Mouse (Mus musculus) erythroblast, adult 5-6 weeks (primary cell): ENCODE results near the gene Banf1. TPM values are rescaled to one million over a fixed set of nuclear protein-coding genes. Genes with fewer than 3 reads are reported as not detected.
"Not testable (repeated sequence)": the region's sequence is repeated elsewhere in the genome, so short reads cannot be mapped to it uniquely, and the experiment has no call there.

Source experiments
- ATAC-seq: replicated peaks from 2 replicates; pipeline ENCODE4 v1.8.0; 2016; ENCODE audit warnings: moderate number of reproducible peaks, mild to moderate bottlenecking, moderate TSS enrichment, inconsistent platforms; ENCODE audit not compliant: poor library complexity, low FRiP score, severe bottlenecking
- total RNA-seq, 2 experiments: library from RNA; stranded (forward) in 1 of 2; stranded (reverse) in 1 of 2; fragments of 150-400 nt in 1 of 2; fragments of 200-764, 138-1000 nt in 1 of 2; gene quantifications; 2 replicates each; pipeline versions ENCODE4 v1.2.3 to v1.2.4; 2015 to 2017; ENCODE audit warnings: low replicate concordance in 2 of 2

Banf1 gene
- total RNA-seq, 2 experiments from 2014 or later = 14.1 to 144 TPM

DNA sequence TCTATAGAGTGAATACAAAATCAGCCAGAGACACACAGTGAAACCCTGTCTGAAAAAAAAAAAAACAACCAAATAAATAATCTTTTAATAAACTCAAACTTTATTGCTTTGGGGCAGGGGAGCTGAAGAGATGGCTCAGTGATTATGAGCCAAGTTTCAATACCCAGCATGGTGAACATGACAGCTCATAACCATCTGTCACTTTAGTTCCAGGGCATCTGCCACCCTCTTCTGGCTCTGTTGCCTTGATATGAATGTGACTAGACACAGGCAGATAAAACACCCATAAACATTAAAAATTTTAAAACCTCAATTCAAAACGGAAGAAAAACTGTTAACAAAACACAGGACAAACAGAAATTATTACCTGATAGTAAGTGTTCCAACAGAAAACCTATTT is 10.5 kb upstream of the Banf1 start:
- no peak for ATAC-seq

DNA sequence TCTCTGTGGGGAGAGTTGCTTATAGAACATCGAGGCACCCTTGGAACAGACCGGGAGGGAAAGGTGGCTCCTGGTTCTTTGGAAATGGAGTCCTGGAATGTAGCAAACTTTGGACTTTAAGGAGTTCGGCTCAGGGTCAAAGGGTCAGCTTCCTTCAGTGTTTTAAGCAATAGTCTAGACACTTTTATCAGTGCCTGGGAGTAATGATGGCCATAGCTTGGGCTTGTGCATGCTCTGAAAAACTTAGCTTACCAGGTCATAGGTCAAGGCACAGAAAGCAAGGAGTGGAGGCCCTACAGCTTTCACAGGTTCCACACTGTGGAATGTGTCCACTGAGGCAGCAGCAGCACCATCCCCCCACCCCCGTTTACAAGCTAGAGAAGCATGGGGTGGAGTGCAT is 7.8 kb upstream of the Banf1 start:
- ATAC-seq = no peak

DNA sequence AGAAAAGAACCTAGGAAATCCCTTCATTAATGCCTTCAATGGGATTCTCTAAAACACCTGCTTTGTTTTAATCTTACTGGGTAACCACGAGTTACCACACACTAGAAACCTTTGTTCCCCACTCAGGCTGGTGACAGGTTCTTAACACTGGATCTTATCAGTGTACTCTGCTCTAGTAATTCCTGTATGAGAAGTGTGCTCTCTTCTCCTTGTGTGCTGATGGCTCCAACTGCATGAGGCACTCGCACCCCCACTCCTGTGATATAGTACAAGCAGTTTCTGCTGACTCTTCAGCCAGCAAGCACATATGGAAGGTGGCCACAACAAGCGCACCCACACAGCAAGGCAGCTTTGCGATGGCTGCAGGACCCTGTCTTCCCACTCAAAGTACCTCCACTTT is 7.2 kb upstream of the Banf1 start:
- no peak for ATAC-seq

DNA sequence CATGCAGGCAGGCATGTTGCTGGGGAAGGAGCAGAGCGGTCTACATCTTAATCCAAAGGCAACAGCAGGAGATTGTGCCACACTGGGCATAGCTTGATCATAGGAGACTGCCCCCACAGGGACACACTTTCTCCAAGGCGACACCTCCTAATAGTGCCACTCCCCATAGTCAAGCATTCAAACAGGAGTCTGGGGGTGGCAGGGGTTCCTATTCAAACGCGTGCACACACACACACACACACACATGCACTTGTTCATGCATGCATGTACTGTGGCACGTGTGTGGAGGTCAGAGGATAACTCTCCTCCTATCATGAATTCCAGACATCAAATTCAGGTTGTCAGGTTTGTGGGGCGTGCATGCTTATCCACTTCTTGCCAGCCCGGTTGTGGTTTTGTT is 5.8 kb upstream of the Banf1 start:
- no peak for ATAC-seq

DNA sequence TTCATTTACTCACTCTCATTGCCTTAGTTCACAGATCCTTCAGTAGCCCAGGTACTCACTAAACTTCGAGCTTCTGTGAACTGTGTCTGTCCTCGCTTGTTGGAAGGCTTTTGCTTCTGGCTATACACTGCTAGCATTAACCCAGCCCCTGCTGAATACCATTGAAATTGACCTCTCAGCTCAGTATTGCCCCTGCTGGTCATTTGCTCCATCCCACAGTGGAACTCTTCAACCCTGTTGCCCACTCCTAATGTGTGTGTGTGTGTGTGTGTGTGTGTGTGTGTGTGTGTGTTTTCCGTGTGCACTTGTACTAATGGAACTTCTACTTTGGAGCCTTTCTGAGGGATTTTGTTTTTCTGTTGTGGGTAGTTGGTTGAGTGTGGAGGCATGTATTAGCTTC is 4.0 kb upstream of the Banf1 start:
- no peak for ATAC-seq

DNA sequence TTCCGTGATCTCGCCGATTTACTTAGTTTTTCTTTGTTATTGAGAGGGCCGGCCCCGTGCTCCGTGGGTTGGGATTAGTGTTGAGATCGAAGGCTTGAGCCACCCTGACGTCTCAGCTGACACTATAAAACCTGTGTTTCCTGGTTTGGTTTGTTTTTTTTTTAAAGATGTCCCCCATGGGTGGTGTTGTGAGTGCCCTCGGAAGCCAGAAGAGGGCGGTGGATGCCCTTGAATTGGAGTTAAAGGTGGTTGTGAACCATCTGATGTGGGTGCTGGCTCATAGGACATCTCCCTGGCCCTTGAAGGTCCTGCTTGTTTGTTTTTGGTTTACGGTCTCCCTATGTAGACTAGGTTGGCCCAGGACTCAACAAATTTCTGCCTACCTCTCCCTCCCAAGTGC is 487 bp upstream of the Banf1 start:
- no peak for ATAC-seq

DNA sequence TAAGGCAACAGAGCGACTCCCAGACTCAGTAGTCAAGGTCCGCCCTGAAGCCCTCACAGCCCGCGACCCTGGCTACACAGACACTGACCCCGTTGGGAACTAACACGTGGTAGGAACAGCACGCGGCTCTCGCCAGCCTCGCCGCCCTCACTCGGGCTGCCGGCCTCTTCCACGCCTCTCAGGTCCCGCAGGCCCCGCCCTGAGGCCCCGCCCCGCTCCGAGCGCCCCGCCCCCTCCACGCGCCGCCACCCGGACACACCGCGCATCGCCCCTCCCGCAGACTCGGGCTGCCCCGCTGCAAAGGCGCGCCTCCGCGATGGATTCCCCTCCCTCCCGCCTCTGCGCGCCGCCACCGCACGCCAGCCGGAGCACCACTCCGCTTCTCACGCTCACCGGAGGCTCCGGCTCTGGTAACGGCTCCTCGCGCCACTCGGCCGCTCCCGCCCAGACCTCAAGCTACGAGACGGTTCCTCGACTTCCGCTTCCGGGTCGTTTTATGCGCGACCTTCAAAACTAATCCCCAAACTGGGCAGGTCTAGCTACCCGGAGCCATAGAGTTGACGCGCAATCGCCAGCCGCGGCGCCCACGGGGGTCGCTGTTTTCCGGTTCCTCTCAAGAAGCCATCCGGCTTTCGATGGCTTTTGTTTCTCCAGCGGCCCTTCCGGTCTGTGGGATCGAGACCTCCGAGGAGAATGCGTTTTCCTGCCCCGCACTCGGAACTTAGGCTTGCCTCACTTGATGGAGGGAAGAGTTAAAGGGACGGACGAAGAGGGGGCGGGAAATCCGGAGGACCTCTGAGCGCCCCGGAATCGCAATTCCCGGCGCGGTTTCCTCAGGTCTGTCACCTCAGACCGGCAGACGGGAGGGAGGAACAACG is 554 bp downstream of the Banf1 start, which contains the start of gene Eif1ad:
Eif1ad (plus strand) TSS at position 567 of the 878 bp plus-strand sequence.
- peak; percentile 88 for ATAC-seq

DNA sequence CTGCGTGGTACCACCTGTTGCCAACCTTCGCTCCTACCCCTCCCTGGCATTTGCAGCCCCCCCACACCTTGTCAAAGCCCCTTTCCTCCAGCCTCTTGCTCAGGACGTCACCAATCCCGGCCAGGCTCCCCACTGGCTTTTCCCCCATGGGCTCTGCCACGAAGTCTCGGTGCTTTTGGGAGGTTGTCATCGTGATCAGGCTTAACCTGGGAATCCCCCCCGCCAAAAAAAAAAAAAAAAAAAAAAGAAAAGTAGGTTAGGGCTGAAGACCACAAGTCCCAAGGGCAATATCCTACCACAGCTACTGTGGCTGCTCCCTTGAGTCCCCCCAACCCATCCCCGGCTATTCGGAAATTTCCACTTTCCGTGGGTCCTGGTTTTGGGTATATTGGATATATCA is 1.2 kb downstream of the Banf1 start:
- ATAC-seq = no peak

DNA sequence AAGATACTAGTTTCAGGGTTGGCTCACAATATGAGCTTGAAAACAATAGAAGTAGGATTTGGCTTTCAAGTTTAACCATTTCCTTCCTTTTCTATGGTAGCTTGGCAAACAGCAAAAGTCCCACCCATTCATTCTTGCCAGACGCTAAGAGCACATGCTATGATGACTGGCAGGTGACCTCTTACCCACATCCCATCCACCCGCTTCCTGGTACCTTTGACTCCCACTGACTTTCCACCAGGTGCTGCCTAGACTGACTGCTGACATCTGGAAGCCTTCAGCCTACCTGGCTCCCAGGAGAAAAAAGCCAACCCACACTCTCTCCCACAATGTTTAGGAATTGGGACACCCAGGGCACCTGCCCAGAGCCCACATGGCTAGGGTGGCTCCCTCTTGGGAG is 2.8 kb downstream of the Banf1 start:
- ATAC-seq = no peak

DNA sequence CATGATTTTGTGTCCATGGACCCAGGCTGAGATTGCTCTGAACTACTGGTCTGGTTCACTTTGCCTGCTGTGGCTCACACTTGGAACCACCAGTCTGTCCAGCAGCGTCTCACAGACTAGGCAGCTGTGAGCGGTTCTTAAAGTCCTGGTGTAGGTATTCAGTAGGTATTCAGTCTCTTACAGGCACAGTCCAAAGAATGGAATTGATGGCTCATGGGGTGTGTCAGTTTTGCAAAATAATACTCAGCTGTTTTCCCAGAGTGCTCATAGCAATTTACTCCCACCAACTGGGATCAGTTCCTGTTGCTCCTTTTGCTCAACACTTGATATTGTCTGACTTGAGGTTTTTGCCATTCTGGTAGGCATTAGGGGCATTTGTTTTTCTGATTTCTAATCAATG is 4.8 kb downstream of the Banf1 start:
- no peak for ATAC-seq

DNA sequence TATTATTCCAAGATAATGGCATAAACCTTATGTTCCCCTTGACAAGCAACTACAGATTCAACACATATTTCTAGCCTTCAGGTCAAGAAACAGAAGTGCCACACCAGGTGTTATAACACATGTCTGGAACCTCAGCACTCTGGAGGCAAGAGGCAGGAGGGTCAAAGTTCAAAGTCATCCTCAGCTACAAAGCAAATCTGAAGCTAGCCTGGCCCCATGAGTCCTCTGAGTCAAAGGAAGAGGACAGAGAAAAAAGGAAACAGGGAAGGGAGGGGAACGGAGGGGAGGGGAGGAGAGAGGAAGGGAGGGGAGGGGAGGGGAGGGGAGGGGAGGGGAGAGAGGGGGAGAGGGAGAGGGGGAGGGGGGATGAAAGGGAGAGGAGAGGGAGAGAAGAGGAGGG is 10.9 kb downstream of the Banf1 start:
- no peak for ATAC-seq

DNA sequence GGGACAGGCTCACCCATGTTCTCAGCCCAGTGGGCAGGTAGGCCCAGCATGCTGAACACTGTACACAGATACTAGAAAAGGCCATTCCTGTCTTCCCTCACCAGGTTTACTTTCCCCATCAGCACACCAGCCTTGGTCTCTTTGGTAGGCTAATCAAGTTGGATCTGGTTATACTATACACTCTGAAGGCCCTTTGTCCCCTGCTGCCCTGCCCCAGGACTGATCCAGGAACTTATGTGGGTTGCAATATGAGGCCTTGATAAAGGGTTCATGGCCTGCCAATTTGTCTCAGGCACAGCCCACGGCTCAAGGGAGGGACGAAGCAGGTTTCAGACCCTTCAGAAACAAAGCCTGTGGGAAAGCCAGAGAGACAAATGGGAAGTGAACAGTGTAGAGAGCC is 13.4 kb downstream of the Banf1 start:
- ATAC-seq = no peak

DNA sequence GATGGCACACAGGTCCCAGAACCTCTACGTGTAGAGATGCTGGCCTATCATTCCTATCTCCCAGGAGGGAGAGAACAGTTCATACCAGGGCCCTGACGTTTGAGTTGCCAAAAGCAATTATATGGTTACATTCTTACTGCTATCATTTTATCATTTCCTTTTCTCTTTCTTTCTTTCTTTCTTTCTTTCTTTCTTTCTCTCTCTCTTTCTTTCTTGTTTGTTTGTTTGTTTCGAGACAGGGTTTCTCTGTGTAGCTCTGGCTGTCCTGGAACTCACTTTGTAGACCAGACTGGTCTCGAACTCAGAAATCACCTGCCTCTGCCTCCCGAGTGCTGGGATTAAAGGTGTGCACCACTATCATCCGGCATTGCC is 17.5 kb downstream of the Banf1 start, which contains the start of gene Cst6:
Cst6 (minus strand) TSS at position 73 of the 372 bp plus-strand sequence.
- not testable (repeated sequence) for ATAC-seq

DNA sequence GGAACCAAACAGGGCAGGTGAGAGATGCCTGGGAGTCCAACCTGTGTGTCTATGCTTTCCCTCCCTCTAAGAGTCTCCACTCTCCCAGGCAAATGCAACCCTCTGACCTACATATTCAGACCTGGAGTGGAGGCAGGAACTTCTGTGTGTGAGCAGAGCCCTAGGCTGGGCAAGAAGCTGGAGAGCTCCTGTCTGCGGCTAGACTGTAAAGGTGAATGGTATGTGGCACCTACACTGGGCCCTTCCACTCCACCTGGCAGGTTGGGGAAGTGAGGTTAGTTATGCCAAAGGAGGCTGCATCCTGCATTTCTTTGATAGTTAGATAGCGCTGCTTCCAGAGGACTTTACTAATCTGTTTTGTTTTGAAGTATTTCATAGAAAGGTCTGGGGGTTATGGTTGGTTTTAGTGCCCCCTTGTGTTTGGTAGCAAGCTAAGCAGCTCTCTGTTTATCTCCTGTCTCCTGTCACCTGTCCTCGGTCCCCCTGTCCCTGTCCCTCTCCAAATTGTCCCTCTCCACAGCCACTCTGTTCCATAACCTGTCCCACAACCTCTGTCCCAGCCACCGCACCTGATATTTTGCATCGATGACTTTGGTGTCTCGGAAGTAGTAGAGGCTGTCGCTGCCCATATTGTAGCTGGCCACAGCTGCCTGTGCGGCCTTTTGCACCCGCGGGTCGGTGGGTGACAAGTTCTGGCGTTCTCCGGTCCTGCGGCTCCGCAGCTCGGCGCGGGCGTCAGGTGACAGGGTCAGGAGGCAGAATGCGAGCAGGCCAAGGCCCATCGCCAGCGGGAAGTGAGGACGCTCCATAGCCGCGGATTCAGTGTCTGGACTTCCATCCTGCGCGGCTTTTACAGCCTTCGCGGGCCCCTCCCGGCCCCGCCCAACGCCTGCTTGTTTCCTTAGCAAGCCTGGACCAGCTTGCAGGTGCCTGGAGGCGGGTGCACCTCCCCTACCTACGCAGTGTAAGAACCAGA is 18.2 kb downstream of the Banf1 start:
- 0 out of 2 replicates have a peak, but pooled peaks have one; percentile 37 for ATAC-seq

DNA sequence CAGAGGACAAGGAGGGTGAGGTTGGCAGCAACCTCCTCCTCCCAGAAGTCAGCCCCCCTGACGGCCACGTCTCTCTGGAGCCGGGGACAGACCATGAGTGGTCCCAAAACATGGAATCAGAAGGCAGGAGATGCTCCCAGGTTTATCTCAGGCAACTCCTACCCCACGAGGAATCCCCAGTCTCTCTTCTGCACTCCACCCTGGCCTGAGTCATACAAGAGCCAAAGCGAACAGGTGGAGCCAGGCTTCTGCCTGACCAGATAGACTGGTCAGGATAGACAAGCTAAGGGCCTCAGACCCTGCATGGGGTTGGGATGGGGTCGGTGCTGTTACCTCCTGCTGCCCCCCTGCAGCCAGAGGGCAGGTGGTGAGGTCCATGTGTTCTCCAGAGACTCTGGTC is 18.9 kb downstream of the Banf1 start:
- ATAC-seq = no peak

DNA sequence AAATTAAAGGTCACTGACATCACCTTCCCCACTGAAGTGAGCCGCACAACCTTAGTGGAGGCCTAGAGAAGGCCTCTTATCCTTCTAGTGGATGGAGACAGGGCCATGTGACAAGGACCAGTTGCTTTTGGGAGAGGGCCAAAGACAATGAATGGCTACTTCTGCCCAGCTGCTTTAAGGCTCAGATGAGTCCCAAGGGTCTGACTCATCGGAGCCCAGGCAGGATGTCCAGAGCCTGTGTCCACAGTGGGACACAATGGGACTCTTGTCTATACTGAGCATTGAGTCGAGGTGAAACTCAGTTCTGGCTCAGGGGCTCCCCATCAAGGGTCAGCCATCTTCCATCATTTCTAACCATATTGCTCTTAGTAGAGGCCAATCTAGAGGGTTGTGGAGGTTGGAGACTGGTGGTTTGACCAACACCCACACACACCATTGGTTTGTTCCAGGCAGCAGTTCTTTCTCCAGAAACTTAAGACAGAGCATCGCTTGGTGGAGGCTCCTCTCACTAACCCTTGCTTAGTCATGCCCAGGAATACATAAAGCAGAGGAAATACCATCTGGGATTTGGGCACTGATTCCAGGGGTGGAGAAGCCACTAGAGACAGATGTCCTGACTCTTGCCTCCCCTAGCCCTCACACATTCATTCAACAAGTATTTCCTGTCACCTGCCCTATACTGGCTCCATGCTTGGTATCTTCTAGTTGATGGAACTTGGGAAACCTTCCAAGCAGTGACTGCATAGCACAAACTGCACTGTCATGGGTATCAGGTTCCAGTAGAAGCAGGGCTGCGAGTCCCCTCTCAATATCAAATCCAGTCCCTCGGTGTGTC is 21.5 kb downstream of the Banf1 start:
- ATAC-seq = no peak

DNA sequence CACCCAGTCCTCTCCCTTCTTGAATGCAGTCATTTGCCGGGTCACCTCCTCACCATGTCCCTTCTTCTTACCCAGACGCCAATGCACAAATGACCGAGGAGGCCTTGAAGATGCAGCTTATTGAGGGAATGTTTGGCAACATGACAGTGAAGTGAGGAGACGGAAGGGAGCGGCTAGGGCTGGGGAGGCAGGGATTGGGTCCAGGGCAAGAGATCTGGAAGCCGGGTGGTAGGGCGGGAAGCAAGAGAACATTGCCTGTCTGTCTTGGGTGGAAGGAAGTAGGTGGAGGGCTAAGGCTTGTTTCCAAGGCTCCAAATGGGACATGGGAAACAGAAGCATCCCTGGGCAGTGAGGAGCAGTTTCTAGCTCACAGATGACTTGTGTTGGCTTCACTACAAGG is 25.6 kb downstream of the Banf1 start:
- ATAC-seq = no peak

DNA sequence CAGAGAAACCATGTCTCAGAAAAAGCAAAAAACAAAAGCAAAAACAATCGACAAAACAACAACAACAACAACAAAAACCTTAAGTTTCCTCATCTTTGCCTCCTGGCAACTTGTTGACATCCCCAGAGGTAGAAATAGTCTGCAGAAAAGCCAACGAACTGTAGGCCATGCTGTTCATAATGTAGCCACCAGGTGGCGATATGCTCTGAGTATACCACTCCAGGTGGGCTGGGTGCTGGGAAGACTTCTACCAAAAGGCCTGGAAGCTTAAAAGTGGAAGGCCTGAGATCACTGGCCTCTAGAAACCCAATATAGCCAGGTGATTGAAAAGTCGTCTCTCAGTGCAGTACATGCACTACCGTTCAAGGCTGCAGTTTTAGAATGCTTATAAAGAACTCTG is 29.0 kb downstream of the Banf1 start:
- ATAC-seq = peak; percentile 81

DNA sequence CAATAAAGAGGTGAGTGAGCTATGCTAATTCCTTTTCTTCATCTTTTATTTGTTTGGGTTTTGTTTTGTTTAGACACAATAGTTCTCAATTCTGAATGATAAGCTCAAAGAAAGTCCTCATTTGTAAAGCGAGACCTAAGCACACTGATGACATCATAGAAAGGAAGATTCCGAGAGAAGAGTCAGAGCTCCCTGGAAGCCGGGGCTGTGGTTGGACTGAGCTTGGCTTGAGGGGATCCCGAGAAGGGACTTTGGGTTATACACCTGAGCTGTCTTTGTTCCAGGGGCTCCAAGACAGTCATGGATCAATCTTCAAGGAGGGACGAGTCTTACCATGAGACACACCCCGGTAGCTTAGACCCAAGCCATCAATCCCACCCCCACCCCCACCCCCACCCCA is 31.5 kb downstream of the Banf1 start, which contains the start of gene Catsper1:
Catsper1 (plus strand) TSS at position 301 of the 400 bp plus-strand sequence.
- ATAC-seq = no peak

DNA sequence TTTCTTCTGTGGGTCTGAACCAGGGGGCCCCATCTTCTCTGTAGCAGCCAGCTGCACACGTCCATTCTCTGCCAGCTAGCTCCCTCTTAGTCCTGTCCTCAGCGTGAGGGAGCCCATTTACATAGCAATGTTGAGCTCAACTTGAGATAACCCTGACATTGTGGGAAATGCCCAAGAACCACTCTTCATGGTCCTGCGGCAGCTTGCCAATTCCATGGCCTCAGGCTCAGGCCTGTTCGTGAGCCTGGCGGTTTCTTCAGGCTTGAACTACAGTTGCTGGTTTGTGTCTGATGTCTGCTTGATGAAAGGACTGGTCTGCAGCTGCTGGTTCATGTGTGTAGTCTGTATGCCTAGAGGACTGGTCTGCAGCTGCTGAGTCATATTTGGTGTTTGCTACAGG is 32.2 kb downstream of the Banf1 start:
- ATAC-seq = no peak
